8 mouse cellular contexts compared by ENCODE assay signal in the genomic region with DNA sequence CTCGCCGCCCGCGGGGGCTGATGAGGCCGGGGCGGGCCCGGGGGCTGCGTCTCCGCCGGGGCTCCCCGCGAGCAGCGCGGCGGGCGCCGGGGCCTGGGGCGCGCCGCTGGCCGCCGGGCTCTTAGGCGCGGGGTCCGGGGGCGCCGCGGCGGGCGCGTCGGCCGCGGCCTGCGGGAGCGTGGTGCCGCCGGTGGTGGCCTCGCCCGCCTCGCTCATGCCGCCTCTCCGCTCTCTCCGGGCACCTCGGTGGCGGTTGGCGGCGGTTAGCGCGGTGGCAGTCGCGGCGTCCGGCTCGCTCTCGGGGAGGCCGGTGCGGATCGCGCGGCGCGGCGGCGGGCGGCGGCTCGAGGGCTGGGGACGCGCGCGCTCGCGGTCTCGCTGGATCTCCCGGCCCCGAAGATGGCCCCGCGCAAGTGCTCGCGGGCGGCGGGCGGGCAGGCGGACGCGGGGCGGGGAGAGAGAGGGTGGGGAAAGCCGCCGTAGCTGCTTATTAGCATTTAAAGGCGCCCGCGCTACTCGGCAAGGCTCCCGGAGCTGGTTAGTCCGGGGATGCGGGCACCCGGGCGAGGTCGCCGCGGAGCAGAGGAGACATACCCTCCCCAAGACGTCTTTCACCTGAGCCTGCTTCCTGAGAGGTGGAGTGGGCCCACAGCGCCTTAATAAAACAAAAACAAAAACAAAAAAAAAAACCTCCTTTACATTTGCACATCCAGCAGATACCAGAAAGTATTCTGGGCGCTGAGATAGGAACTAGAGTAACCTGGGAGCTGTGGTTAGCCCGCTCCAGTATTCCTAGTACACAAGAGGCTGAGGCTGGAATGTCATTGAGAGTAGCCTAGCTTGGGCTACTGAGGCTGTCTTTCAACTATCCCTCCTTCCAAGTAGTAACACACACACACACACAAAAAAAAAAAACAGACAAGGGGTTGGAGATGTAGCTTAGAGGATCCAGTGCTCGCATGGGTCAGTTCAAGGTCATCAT. TPM values are rescaled to one million over a fixed set of nuclear protein-coding genes. Genes with fewer than 3 reads are reported as not detected.
DNase-seq lines count a peak whose midpoint lies in the region; ATAC-seq and TF ChIP-seq lines count a peak whose summit lies in the region.

Gene Ybx3, minus strand, starts transcription at position 437 of the 982 bp plus-strand sequence.

- peaks cover 15% of the 10 kb centered on the region for H3K4me1 ChIP-seq in hindbrain, embryonic 16.5 days (ENCODE audit: control insufficient read depth, insufficient read depth, low read depth, low read length)

- WGBS in hindbrain, embryonic 16.5 days: 2% methylated on average over 46 of the region's 107 CpGs

- DNase-seq in WW6 (ENCODE audit: low read depth, low spot score): peak; percentile 62
- DNase-seq in cerebellum, postnatal 4 days (ENCODE audit: low spot score in 2 of 2): peak; percentile 67 to 83
- DNase-seq in gastrocnemius, adult 2 months: peak; percentile 94
- peak; percentile 84 to 91 for DNase-seq in left cerebral cortex, adult 18-20 months (ENCODE audit: low spot score in 2 of 2)
- peak; percentile 86 to 91 for DNase-seq in lung, postnatal 4 days
- peak; percentile 76 for DNase-seq in retina, postnatal 7 days (ENCODE audit: low read depth, low spot score)
- DNase-seq in urinary bladder, adult 18-20 months (ENCODE audit: low spot score in 2 of 2): peak; percentile 78 to 83

- H3K9me3 ChIP-seq in hindbrain, embryonic 16.5 days (ENCODE audit: control insufficient read depth, low read length): no peaks in the 10 kb centered on the region

- peak within 1 kb of the TSS; percentile 96 for H3K4me3 ChIP-seq in gastrocnemius, adult 2 months
- H3K4me3 ChIP-seq in hindbrain, embryonic 16.5 days (ENCODE audit: low read length): peak within 1 kb of the TSS; percentile 98

- peak within 1 kb of the TSS; percentile 93 for H3K4me2 ChIP-seq in hindbrain, embryonic 16.5 days (ENCODE audit: low read length)

- TF ChIP-seq CTCF in gastrocnemius, adult 2 months (IDR thresholded peaks at IDR 0.05): no peak

- H3K9ac ChIP-seq in hindbrain, embryonic 16.5 days (ENCODE audit: low read depth, low read length): peak within 1 kb of the TSS; percentile 96

- H3K27me3 ChIP-seq in hindbrain, embryonic 16.5 days (replicated peaks; ENCODE audit: control insufficient read depth, insufficient read depth, low read length): no peaks in the 10 kb centered on the region

- peak; percentile 97 for ATAC-seq in hindbrain, embryonic 16.5 days

- peak within 1 kb of the TSS; percentile 99 for H3K27ac ChIP-seq in gastrocnemius, adult 2 months
- H3K27ac ChIP-seq in hindbrain, embryonic 16.5 days (ENCODE audit: low read depth, low read length): peak within 1 kb of the TSS; percentile 90

- intact Hi-C loops in gastrocnemius, adult 2 months (cut with DNase I): no loop called here

- H3K36me3 ChIP-seq in hindbrain, embryonic 16.5 days (ENCODE audit: control insufficient read depth, insufficient read depth, low read length): no peaks in the 10 kb centered on the region

RNA-seq across cellular contexts. Expression of gene Ybx3, which starts in this region (rescaled TPM):
- 1,000 to 10,000 TPM; 1,637 to 2,309 TPM for total RNA-seq in gastrocnemius, adult 2 months (2021)
- 19.8 and 23.5 TPM in 2 replicates for polyA plus RNA-seq in hindbrain, embryonic 16.5 days (2015; fragmentation: Nextera tagmentation; extraction: Ambion mirVana)
- 10 to 100 TPM; 43.0 to 44.9 TPM for total RNA-seq in left cerebral cortex, adult 18-20 months (2021)

Comparison
In these comparisons a context has a peak if more than half of its experiments do, and no peak if none do; other contexts are left out.
1. Peak in every context shown above with its lines: DNase-seq, ATAC-seq, H3K4me3 ChIP-seq and H3K27ac ChIP-seq.
2. RNA of gene Ybx3 (total RNA-seq): 1,637 to 2,309 TPM in gastrocnemius, adult 2 months; 43.0 to 44.9 TPM in left cerebral cortex, adult 18-20 months; every median in the first group is over 10 times any median in the second.